Mouse (Mus musculus): ENCODE data around the gene Wdr41. TPM values are rescaled to one million over a fixed set of nuclear protein-coding genes. Genes with fewer than 3 reads are reported as not detected.
A peak's percentile ranks its signal among the peaks of the same experiment; 100 is the strongest.

Gene Wdr41
- total RNA-seq, 4 experiments from 2014 or later = 22.0 to 23.2 (median 22.8) TPM

DNA sequence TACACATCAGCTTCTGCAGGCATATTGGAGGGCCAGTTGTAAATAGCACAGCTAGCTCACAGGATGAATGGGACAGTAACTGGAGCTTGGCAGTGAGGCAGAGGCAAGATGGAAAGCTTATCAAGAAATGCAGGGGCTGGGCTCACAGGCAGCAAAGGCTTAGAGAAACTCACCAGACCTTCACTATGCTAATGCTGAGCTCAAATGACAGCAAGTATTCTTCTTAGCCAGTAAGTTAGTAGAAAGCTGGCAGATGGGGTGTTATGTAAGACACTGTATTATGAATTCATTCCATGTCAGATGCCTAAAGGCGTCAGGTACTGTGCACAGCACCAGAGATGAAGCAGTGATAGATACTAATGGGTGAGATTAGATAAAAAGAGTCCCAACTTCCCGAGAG, 58.6 kb downstream of the Wdr41 start:
- peak; percentile 54 to 63 for DNase-seq (ENCODE audit: low spot score in 2 of 2)

- DNase-seq (ENCODE audit: low spot score in 2 of 2) = no peak
Measured at GRCm38 (mm10) chr13:95038200-95038599, 62.1 kb downstream of the Wdr41 start.

GRCm38 (mm10) chr13:95040140-95040738, 64.1 kb downstream of the Wdr41 start:
- DNase-seq (ENCODE audit: low spot score in 2 of 2) = no peak

DNA sequence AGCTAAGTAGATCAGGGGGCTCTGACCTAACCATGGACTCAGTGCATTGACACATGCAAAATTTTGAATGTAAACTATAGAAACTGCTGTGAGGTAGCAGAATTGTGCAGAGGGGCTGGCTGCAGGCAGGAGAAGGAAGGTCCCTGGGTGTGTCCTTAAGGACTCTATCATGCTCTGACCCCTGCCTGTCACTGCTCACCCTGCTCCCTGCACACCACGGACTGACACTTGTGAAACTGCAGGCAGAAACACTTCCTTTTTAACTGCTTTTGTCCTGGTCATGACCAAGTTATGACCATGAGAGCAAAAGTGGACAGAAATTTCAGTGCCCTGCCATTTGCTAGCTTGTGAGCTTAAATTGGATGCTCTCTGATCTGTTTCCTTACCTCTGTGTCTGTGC, 68.0 kb downstream of the Wdr41 start:
- no peak for DNase-seq (ENCODE audit: low spot score in 2 of 2)

- no peak for DNase-seq (ENCODE audit: low spot score in 2 of 2)
Measured at GRCm38 (mm10) chr13:95050398-95050797, 74.3 kb downstream of the Wdr41 start.

GRCm38 (mm10) chr13:95052421-95052820, 76.3 kb downstream of the Wdr41 start:
- no peak for DNase-seq (ENCODE audit: low spot score in 2 of 2)

DNA sequence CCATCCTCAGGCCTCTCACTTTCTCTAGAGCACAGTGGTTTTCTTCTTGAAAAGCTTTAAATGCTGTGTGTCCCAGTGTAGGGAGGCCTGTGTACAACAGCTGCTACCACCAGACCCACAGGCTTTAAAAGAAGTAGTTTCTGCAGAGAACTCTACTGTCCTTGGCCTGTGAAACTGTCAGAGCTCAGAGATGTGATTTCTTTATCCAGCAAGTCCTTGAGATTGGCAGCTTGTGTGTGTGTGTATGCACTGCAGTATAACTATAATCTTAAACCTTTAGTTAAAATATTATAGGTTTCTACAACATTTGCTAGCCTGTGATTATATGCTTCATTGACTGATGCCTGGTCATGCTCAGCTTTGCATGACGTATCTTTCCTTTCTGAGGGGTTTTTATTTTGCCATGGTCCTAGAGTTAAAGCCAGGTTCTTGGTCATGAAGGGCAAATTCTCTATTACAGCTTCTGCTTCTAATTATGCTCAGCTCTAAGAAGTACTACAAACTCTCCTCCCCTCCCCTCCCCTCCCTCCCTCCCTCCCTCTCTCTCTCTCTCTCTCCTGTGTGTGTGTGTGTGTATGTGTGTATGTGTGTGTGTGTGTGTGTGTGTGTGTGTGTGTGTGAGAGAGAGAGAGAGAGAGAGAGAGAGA, 79.7 kb downstream of the Wdr41 start:
- no peak for DNase-seq (ENCODE audit: low spot score in 2 of 2)

- DNase-seq (ENCODE audit: low spot score in 2 of 2) = no peak
Measured at GRCm38 (mm10) chr13:95056501-95057280, 80.5 kb downstream of the Wdr41 start.

DNA sequence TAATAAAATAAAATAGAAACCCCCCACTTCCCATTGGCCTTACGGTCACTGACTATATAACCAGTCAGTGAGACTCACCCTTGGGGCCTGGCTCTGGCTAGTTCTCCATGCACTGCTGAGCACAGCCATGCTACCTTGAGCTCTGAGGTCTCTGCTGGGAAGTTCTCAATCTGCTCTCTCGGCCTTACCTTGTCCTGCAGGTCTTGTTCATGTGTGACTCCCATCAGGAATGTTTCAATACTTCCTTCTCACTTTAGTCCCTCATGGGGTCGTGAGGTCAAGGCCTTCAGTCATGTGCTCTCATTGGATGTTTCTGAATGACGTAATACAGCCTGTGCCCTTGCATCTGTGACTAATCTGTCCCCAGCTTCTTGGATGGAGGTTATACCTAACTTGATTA, 82.7 kb downstream of the Wdr41 start:
- DNase-seq (ENCODE audit: low spot score in 2 of 2) = no peak

DNA sequence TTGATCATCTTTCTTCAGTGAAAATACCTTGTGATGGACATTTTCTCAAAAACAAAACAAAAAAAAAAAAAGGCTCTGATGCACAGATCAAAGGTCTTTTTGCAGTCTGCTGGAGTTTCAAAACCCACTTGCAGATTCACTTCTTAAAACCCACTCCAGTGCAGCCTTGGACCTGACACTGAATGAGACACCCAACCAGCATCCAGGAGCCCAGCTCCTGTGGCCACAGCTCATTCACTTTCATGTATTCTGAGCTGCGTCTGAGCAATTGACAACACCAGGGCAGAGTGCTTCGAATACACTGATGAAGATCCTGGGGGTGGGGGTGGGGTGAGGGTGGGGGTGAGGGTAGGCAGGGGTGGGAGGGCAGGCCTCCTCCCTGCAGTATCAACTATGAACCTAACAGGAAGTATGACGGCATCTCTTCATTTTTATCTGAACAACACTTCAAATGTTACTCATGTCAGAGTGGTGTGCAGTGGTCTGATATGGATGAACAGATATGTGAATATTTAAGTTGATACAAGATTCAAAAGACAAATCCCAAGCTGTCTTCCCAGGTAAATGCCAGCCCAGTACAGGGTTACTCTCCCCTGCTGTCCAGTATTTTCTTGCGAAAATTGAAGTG, 87.4 kb downstream of the Wdr41 start:
- no peak for DNase-seq (ENCODE audit: low spot score in 2 of 2)

GRCm38 (mm10) chr13:95067854-95068253, 91.7 kb downstream of the Wdr41 start:
- no peak for DNase-seq (ENCODE audit: low spot score in 2 of 2)

DNA sequence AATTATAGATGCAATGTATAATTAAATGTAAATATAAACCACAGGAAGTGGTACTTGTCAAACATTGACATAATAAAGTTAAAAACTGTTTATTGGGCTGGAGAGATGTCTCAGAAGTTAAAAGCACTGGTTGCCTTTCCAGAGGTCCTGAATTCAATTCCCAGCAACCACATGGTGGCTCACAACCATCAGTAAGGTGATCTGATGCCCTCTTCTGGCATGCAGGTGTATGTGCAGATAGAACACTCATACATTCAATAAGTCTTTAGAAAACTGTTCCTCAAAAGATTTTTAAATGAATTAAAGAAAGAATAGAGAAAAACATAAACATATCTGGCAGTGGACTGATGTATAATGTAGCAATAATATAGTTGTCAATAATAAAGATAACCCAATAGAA, 94.1 kb downstream of the Wdr41 start:
- DNase-seq (ENCODE audit: low spot score in 2 of 2) = no peak

Other genes with a start within 250 kb of the Wdr41 start
- 100 to 1,000 TPM; 137 to 161 (median 147) TPM for gene Tbca, start 187.4 kb upstream of the Wdr41 start, total RNA-seq (2022)
- not detected for gene Otp, start 100.7 kb upstream of the Wdr41 start, total RNA-seq (2022)

Data from layer of hippocampus, adult 8-10 months (tissue).